Mouse (Mus musculus) hindbrain, postnatal 0 days (tissue): ENCODE data around the gene Kat8. TPM values are rescaled to one million over a fixed set of nuclear protein-coding genes. Genes with fewer than 3 reads are reported as not detected.

Source experiments
- ATAC-seq: fragments of 200-750 bp; cut with Nextera tagmentation; 2 replicates; pipeline ENCODE4 v1.8.0; 2017; ENCODE audit warnings: mild to moderate bottlenecking, moderate TSS enrichment, moderate library complexity
- DNase-seq: peaks from one replicate; pipeline ENCODE4 v3.0.0-alpha.2; 2015; ENCODE audit warnings: low spot score
- H3K27ac ChIP-seq: fragments of 300-500 bp; sonication (generic); 2 replicates; pipeline ENCODE4 v1.5.1; 2014; ENCODE audit warnings: mild to moderate bottlenecking
- H3K27me3 ChIP-seq: fragments of 300-500 bp; sonication (generic); 2 replicates; pipeline ENCODE4 v1.6.1; 2014; ENCODE audit warnings: low read length, mixed read lengths; ENCODE audit not compliant: insufficient read depth
- H3K36me3 ChIP-seq: fragments of 300-500 bp; sonication (generic); 2 replicates; pipeline ENCODE4 v1.6.1; 2014; ENCODE audit warnings: low read length, mixed read lengths; ENCODE audit not compliant: insufficient read depth
- H3K4me1 ChIP-seq: fragments of 300-500 bp; sonication (generic); 2 replicates; pipeline ENCODE4 v1.6.1; 2014; ENCODE audit warnings: antibody characterized with exemption, low read length, mixed read lengths; ENCODE audit not compliant: insufficient read depth
- H3K4me2 ChIP-seq: fragments of 300-500 bp; sonication (generic); 2 replicates; pipeline ENCODE4 v1.6.1; 2014; ENCODE audit warnings: low read depth, mild to moderate bottlenecking, low read length, moderate library complexity, mixed read lengths
- H3K4me3 ChIP-seq: fragments of 300-500 bp; sonication (generic); 2 replicates; pipeline ENCODE4 v1.5.1; 2014; ENCODE audit warnings: low read length
- H3K9ac ChIP-seq: fragments of 300-500 bp; sonication (generic); replicated peaks from 2 replicates; pipeline ENCODE4 v1.6.1; 2014; ENCODE audit warnings: mild to moderate bottlenecking, low read length, moderate library complexity, mixed read lengths
- H3K9me3 ChIP-seq: fragments of 300-500 bp; sonication (generic); 2 replicates; pipeline ENCODE4 v1.6.1; 2016; ENCODE audit warnings: low read length, mixed read lengths
- CTCF ChIP-seq: IDR thresholded peaks from 2 replicates; pipeline ENCODE4 v1.5.1; 2016; ENCODE audit warnings: antibody characterized with exemption, control low read depth, low read depth
- WGBS: fragments of 180-500 bp; shearing (Covaris S2); extraction: QIAGEN DNeasy Blood & Tissue Kit; methylation state at CpG from one replicate; pipeline ENCODE4 v1.1.7; 2014; 5-methylcytosine and 5-hydroxymethylcytosine counted together
- polyA plus RNA-seq: library from polyadenylated mRNA; unstranded; fragments of >200 nt; fragmentation: Nextera tagmentation; extraction: Ambion mirVana; gene quantifications from 2 replicates; pipeline ENCODE4 v1.2.1, GENCODE M21; 2015
- total RNA-seq: library from RNA; depleted of rRNA; stranded (reverse); fragments of >200 nt; gene quantifications from 2 replicates; pipeline ENCODE4 v1.2.3, GENCODE M21; 2014

The Kat8 gene
- total and polyA plus RNA-seq, 2 experiments from 2014 or later, result 30.1 to 33.5 TPM

DNA sequence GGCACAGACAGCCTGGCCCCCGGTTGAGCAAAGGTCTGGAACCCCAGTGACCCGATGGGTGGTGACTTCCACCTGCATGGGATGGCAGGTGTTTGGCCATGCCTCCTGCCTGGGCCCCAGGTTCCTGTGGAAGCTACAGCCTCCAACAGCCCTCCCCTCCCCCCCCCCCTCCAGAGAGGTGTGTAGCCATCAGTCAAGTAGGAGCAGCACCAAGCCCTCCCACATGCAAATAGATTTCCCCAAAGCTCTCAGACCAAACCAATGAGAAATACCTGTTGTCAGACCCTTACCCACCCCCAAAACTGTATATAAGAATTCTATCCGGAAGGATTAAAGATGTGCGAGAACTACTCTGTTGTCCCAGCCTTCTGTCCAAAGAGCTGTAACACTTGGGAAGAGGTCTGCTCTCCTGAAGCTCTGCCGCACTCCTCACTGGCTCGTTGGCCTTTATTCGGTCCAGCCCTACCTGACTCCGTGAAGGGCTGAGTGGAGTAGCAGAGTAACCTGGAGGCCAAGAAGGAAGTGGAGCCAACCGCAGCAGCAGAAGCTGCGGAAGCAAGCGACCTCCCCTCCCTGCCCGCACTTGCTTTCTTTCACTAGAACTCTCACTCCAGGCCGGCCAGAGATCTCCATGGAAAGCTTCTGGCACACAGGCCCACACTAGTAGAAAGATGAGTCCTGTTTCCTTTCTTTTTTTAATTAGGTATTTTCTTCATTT, 40.7 kb downstream of the Kat8 start:
- Histone ChIP-seq H3K9ac (no peak overlapping the region), H3K36me3 (no peaks in the 10 kb centered on the region), H3K27ac (no peak overlapping the region), H3K4me1 (no peaks in the 10 kb centered on the region), H3K4me3 (no peak overlapping the region), H3K4me2 (no peak overlapping the region), H3K9me3 (no peaks in the 10 kb centered on the region), H3K27me3 (no peaks in the 10 kb centered on the region)
- no peak for DNase-seq
- WGBS, result 45% methylated on average over 13 of the region's 13 CpGs
- no peak for ATAC-seq
- TF ChIP-seq CTCF, result no peak

GRCm38 (mm10) chr7:127959364-127959763, 47.0 kb downstream of the Kat8 start:
- H3K4me3 ChIP-seq, result no peak overlapping the region
- DNase-seq (no peak), ATAC-seq (no peak)
- no peaks in the 10 kb centered on the region for H3K9me3 ChIP-seq
- H3K27ac ChIP-seq, result no peak overlapping the region
- no peak overlapping the region for H3K4me2 ChIP-seq
- no peaks in the 10 kb centered on the region for H3K4me1 ChIP-seq
- H3K36me3 ChIP-seq, result no peaks in the 10 kb centered on the region
- no peak for TF ChIP-seq CTCF
- H3K9ac ChIP-seq, result no peak overlapping the region
- H3K27me3 ChIP-seq, result no peaks in the 10 kb centered on the region
- WGBS, result 64% methylated on average over 5 of the region's 5 CpGs

DNA sequence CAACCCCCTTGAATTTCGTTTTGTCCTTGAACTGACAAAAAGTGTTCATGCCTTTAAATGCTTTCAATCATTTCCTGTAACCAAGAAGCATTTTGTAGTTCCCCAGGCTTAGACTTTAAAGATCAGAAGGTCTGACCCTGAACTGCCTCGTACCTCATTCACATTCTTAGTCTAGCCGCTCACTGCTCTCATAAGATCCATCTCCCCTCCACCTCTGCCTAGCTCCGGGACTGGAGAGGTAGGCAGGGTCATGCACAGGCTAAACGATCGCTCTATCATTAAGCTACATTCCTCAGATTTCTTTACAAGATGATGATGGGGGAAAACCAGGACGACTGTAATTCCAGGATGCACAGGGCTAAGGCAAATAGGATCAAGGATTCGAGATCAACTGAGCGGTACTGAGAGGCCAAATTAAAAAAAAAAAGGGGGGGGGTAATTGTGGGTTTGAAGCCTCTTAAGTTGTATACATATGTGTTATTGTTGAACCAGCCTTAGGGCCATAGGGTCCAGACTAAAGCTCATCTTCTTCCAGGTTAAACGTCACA, 54.1 kb downstream of the Kat8 start:
- ATAC-seq (no peak), DNase-seq (no peak)
- H3K9ac ChIP-seq, result peak overlapping the region; percentile 91
- H3K36me3 ChIP-seq, result peaks cover 8% of the 10 kb centered on the region; the same call in 1 of the 2 replicates
- peak overlapping the region; percentile 77 for H3K4me3 ChIP-seq
- no peak for TF ChIP-seq CTCF
- peak overlapping the region; percentile 67 for H3K4me2 ChIP-seq
- H3K27ac ChIP-seq, result peak overlapping the region; percentile 97
- H3K9me3 ChIP-seq, result no peaks in the 10 kb centered on the region
- peaks cover 8% of the 10 kb centered on the region for H3K4me1 ChIP-seq
- WGBS, result 10% methylated on average over 10 of the region's 10 CpGs
- no peaks in the 10 kb centered on the region for H3K27me3 ChIP-seq

DNA sequence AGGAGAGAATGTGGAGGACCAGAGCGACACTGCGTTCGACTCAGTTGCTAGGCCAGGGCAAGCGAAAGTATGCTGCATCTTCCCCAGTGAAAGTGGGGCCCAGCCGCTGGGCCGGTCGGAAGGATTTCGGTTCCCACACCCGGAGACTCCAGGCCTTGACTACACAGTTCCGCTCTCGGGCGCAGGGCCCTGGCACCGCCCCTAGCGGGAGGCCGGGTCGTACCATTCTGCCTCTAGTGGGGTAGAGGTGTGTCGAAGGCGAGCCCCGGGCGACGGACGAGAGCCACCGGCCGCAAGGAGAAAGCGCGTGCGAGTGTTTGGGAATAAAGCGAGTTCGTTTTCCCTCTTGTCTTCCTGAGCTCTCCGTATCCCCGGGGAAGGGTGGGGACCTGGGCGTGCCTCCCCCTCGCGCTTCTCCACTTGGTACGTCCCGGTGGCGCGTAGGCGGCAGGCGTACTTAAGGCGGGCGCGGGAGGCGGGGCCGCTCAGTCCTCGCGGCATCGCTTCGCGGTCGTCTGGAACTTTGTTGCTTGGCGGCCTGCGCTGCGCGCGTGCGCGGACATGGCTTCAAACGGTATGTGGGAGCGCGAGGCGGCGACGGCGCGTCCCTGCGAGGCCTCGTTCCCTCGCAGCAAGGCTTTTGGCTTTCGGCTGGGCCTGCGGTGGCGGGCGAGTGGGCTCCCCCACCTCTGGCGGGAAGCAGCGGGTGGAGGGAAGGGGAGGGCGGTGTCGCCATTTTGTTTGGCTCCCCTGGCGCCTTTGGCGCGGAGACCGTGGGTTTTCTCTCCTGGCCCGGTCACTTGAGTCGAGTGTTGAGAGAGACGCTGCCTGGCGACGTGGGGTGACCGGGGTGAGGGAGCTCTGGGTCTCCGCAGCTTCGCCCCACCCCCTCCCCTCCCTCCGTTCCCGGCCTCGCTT, 54.9 kb downstream of the Kat8 start, which contains the start of gene Fus:
Fus (plus strand) TSS at position 454 of the 918 bp plus-strand sequence.
- H3K36me3 ChIP-seq, result peaks cover 17% of the 10 kb centered on the region
- peak within 1 kb of the TSS; percentile 97 for H3K27ac ChIP-seq
- peak within 1 kb of the TSS; percentile 77 for H3K4me3 ChIP-seq
- H3K9ac ChIP-seq, result peak within 1 kb of the TSS; percentile 91
- no peaks in the 10 kb centered on the region for H3K9me3 ChIP-seq
- DNase-seq, result peak; percentile 96
- H3K4me2 ChIP-seq, result peak within 1 kb of the TSS; percentile 67
- TF ChIP-seq CTCF, result peak; percentile 54
- H3K27me3 ChIP-seq, result no peaks in the 10 kb centered on the region
- peak; percentile 95 for ATAC-seq
- WGBS, result under 1% methylated on average over 85 of the region's 92 CpGs
- H3K4me1 ChIP-seq, result peaks cover 8% of the 10 kb centered on the region

- Histone ChIP-seq H3K36me3 (peaks cover 26% of the 10 kb centered on the region), H3K27ac (peak overlapping the region; percentile 97), H3K4me1 (peaks cover 8% of the 10 kb centered on the region), H3K9ac (peak overlapping the region; percentile 91), H3K27me3 (no peaks in the 10 kb centered on the region), H3K4me2 (peak overlapping the region; percentile 67), H3K4me3 (peak overlapping the region; percentile 77), H3K9me3 (no peaks in the 10 kb centered on the region)
- WGBS, result 1% methylated on average over 39 of the region's 42 CpGs
- peak; percentile 46 for ATAC-seq
- TF ChIP-seq CTCF, result no peak
- DNase-seq, result peak; percentile 88
Observed at GRCm38 (mm10) chr7:127967922-127968828, 55.9 kb downstream of the Kat8 start.
